Mouse (Mus musculus): ENCODE data around the gene Usb1. TPM values are rescaled to one million over a fixed set of nuclear protein-coding genes. Genes with fewer than 3 reads are reported as not detected.

The Usb1 gene
- 10 to 100 TPM in 1 of 2 experiments, 1 to 10 TPM in 1; 9.8 to 11.2 TPM for total RNA-seq (2021)
- long read RNA-seq, transcript Usb1-201 (7 exons, 1,758 nt), result major isoform, 7 of 10 reads
- long read RNA-seq, partial matches to known transcripts, result 0 of 10 reads
- long read RNA-seq, other reads (novel, unspliced or antisense), result 2 of 10 reads

GRCm38 (mm10) chr8:95331720-95332436 lies at the start of gene Usb1, which contains the start of gene Zfp319:
TSS of gene Usb1 (plus strand) at chr8:95332284.
TSS of gene Zfp319 (minus strand) at chr8:95331950.
- peak; percentile 84 to 91 for DNase-seq (ENCODE audit: low spot score in 2 of 2)

- DNase-seq (ENCODE audit: low spot score in 2 of 2), result no peak
Observed at GRCm38 (mm10) chr8:95289066-95289650, 42.9 kb upstream of the Usb1 start.

- peak; percentile 8 to 39 for DNase-seq (ENCODE audit: low spot score in 2 of 2)
Observed at GRCm38 (mm10) chr8:95293172-95293571, 38.9 kb upstream of the Usb1 start.

- DNase-seq (ENCODE audit: low spot score in 2 of 2), result no peak
Observed at GRCm38 (mm10) chr8:95293891-95294290, 38.2 kb upstream of the Usb1 start.

GRCm38 (mm10) chr8:95302410-95302809 lies 29.7 kb upstream of the Usb1 start:
- DNase-seq (ENCODE audit: low spot score in 2 of 2), result peak in 1 of 2 experiments; percentile 24

- DNase-seq (ENCODE audit: low spot score in 2 of 2), result no peak
Observed at GRCm38 (mm10) chr8:95305526-95305925, 26.6 kb upstream of the Usb1 start.

- DNase-seq (ENCODE audit: low spot score in 2 of 2), result no peak
Observed at GRCm38 (mm10) chr8:95306431-95306830, 25.7 kb upstream of the Usb1 start, which contains the start of gene Cngb1. TSS of gene Cngb1 (minus strand) at chr8:95306585.

- no peak for DNase-seq (ENCODE audit: low spot score in 2 of 2)
Observed at GRCm38 (mm10) chr8:95310342-95310970, 21.6 kb upstream of the Usb1 start, which contains the start of gene Tepp. TSS of gene Tepp (plus strand) at chr8:95310566.

- DNase-seq (ENCODE audit: low spot score in 2 of 2), result no peak
Observed at GRCm38 (mm10) chr8:95312836-95313235, 19.2 kb upstream of the Usb1 start.

- DNase-seq (ENCODE audit: low spot score in 2 of 2), result no peak
Observed at GRCm38 (mm10) chr8:95313857-95314256, 18.2 kb upstream of the Usb1 start.

GRCm38 (mm10) chr8:95314707-95315106 lies 17.4 kb upstream of the Usb1 start:
- DNase-seq (ENCODE audit: low spot score in 2 of 2), result no peak

GRCm38 (mm10) chr8:95315350-95315749 lies 16.7 kb upstream of the Usb1 start:
- DNase-seq (ENCODE audit: low spot score in 2 of 2), result no peak

GRCm38 (mm10) chr8:95320224-95321139 lies 11.6 kb upstream of the Usb1 start:
- no peak for DNase-seq (ENCODE audit: low spot score in 2 of 2)

GRCm38 (mm10) chr8:95323201-95323600 lies 8.9 kb upstream of the Usb1 start:
- DNase-seq (ENCODE audit: low spot score in 2 of 2), result no peak

- no peak for DNase-seq (ENCODE audit: low spot score in 2 of 2)
Observed at GRCm38 (mm10) chr8:95324646-95325045, 7.4 kb upstream of the Usb1 start.

- no peak for DNase-seq (ENCODE audit: low spot score in 2 of 2)
Observed at GRCm38 (mm10) chr8:95326822-95327221, 5.3 kb upstream of the Usb1 start.

- DNase-seq (ENCODE audit: low spot score in 2 of 2), result no peak
Observed at GRCm38 (mm10) chr8:95327866-95328465, 4.1 kb upstream of the Usb1 start.

- DNase-seq (ENCODE audit: low spot score in 2 of 2), result no peak
Observed at GRCm38 (mm10) chr8:95330367-95330766, 1.7 kb upstream of the Usb1 start.

- DNase-seq (ENCODE audit: low spot score in 2 of 2), result no peak
Observed at GRCm38 (mm10) chr8:95331156-95331719, 846 bp upstream of the Usb1 start.
